Mouse (Mus musculus) kidney, adult 11 months (tissue): ENCODE measurements around the gene Grm2.
A peak's percentile ranks its signal among the peaks of the same experiment; 100 is the strongest.

Experiments used
- DNase-seq: peaks from one replicate; pipeline ENCODE4 v3.0.0; 2022

The Grm2 gene

DNA sequence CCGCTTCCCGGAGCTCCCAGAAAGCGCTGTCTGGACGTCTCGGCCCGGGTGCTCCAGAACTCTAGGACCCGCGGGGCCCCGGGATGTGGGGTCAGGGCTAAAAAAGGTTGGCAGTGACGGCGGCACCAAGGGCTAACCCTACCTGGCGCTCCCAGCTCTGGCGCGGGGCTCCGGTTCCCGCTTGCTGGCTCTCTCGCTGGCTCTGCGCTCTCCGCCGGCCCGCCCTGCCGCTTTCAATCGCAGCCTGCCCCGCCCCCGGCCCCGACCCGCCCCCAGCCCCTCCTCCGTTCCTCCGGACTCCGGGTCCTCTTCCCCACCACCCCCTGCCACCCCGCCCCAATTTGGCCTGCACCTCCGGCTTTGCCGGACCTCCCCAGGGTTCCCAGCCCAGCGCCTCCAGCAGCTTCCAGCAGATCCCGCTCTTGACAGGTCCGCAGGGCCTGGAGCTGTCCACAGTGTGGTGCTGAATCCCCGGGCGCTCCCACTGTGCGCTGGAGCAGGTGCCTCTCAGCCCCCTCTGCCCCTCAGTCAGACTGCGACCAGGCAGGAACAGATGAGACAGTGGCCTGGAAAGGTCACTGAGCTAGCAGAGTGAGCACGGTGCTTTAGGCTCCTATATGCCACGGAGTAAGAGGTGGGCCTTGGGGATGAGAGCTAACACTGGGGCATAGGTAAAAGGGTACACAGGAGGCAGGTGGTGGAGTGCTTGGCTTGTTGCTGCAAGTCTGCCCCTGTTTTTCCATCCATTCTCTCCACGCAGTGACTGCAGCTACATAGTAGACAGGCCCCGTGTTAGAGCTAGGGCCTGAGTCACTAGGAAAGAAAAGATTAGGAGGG, at the start of gene Grm2:
TSS of gene Grm2 (minus strand) at position 199 of the 837 bp plus-strand sequence.
- DNase-seq: peak; percentile 26

DNA sequence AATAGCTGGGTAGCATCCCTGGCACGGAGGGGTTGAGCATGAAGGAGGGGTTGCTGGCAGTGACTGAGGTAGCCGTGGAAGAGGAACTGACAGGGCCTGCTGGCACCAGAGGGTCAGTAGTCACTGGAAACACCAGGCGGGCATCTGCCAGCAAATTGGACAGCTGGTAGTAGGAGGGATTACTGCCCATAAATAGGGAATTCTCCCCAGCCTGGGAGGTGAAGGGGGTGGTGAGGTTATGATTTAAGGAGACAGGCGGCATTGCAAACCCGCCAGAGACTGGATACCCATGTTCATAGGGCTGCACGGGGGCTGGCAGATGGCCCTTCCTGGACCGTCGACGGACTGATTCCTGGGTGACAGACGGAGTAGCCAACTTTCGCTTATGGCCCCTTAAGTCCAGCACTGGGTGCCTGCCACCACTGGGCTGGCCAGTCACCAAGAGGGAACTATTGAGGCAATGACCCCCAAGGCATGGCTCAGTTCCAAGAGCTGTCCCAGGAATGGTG, 37.1 kb upstream of the Grm2 start:
- no peak for DNase-seq

DNA sequence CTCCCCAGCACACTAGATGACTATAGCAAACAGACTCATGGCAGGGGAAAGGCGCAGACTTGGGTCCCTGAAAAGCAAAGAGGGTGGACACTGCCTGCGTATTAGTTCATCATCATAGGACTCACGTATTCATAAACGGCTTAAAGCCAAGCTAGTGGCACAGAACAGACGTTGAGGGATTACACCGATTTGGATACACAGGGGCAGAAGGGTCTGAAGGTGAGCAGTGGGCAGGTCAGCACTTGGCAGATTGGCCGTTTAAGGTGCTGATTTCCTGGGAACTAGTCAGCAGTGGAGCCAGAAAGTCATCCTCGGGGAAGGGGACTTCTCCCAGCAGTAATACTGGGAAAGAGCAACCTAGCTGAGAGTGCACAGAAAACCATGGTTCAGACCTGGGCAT, 33.0 kb upstream of the Grm2 start:
- DNase-seq: no peak

DNA sequence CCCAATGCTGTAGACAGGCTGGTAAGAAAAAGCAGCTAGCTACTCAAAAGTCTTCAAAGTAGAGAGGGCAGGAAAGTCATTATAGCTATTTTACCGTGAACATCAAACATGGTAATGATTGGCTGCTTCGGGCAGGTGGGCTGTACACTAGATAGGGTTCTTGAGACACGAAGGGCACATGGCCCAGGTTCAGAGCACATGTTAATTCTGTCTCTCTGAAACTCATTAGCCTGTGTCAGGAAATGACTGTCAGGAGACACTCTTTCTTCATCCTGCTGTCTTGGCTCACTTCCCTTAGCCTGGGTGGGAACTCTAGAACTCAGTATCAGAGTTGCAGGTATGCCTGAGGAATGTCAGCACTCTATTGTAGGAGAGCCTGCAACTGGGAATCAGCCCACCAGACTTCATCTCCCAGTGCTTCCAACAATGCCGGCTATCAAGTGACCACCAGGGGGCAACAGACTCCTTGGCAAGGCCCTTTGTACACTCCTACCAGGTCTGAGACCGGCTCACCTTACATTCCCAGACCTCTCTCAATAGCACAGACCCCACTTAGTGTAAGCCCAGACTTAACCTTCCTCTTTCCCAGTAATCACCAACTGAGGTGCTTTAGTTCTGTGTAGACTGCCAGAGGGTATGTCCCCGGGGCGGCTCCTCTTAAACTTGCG, 31.2 kb upstream of the Grm2 start:
- peak; percentile 69 for DNase-seq

DNA sequence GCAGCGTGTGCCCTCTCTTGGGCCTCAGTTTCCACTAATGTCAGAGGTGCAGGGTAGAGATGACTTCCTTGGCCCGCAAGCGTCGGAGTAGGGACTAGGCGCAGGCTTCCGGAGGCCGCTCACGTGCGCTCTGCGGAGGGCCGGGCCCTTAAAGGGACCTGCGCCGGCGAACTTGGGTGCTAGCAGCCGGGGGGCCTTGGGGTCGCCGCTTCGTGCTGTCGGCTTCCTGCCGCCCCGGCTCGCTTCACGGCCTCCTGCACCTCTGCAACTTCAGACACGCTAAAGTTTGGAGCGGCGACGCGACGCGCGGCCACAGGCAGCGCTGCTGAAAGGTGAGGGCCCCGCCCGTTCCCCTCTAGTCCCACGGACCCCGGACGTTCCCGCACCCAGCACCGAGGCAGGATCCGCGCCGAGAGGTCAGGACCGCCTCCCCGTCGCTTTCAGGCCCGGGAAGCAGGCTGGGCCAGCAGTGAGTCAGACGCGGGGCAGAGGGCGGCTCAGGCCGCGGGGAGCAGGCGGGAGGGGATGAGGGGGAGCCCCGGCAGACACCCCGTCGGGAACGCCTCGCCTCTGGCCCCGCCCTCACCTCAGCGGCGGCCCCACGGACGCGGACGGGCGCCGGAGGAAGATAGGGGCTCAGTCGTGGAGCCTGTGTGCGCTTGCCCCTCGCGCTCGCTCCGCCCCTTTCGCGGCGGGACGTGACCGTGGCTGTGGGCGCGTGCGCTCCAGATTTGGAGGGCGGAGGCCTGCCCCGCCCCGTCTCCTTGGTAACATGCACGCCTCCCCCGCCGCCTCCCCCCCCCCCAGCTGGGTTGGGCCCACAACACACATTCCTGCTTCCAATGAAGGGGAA, 29.6 kb upstream of the Grm2 start, which contains the start of gene Tex264:
TSS of gene Tex264 (minus strand) at position 679 of the 853 bp plus-strand sequence.
- peak; percentile 90 for DNase-seq

DNA sequence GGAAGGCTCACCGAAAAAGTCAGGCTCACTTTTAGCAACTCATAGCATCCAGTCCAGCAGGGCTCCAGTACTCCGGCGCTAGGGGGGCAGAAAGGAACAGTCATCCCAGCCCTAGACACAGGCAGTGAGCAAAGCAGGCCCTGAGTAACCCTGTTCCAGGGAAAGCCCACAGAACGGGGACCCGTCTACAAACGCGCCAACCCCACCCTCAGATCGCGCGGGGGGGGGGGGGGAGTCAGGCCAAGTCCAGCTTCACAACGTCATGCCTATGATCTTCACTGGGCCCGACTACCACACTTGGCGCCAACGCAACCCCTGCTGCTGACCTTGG, 29.0 kb upstream of the Grm2 start:
- no peak for DNase-seq

DNA sequence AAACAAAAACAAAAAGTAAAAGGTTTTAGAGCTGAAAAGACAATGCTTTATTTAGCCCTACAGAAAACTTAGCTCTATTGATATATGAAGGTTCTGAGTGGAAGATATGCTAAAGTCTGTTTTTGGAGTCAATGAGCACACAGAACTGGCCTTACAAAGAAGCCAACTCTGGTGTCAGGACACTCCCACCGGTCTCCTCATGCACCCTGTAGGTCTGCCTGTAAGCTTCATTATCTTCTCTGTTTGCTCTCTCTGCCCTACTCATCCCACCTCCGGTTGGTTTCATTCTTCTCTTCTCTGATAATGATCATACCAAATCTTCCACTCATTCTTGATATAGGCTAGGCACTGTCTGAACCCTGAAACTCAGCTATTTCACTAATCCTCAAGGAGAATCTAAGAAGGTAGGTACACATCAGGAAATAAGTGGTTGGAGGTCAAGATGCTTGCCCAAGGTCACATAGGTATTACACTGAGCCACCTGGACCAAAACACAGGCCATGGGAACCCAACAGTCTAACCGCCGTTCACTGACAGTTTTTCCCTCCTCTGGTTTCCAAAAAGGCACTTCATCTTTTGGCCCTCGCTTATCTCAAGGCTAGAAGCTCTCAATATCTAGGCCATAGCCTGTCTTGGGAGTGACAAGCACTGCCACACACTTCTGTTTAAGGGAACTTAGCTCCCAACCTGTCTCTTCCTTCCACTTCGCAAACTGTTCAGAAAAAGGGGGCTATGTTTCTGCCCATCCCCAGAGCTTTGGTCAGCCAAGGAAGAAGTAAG, 28.4 kb upstream of the Grm2 start:
- DNase-seq: no peak

DNA sequence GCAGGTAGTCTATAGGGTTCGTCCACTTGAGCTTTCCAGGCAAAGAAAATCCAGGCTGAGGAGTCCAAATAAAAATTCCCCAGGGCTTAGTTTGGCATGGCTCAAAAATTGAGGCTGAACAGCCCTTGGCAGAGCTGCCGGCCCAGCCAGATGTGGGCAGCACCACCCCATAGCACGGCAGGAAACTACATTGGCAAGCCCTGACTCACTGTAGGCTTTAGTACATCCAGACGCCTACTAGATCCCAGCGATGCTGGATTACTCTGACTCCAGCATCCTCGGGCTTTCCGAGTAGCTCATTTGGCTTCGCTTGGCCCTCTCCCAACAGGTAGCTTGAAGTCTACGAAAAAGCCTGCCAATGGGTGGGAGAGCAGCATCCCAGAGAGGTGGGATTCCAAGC, 25.1 kb upstream of the Grm2 start:
- no peak for DNase-seq

DNA sequence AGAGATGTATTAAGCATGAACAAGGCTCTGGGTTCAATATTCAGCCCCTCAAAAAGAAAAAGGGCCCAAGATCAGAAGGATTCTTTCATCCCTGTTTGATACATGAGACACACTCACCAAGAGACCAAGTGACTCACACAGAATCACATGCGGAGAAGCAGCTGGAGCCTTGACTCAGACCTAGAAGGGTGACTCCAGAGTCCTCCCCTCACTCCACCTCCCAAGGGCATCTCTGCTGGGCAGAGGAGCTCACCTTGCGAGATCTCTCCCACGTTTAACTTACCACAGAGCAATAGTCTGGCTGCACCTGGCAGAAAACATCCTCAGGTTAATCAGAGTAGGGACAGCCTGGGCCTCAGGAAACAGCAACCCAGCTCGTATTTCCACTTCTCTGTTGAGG, 22.4 kb upstream of the Grm2 start:
- no peak for DNase-seq

DNA sequence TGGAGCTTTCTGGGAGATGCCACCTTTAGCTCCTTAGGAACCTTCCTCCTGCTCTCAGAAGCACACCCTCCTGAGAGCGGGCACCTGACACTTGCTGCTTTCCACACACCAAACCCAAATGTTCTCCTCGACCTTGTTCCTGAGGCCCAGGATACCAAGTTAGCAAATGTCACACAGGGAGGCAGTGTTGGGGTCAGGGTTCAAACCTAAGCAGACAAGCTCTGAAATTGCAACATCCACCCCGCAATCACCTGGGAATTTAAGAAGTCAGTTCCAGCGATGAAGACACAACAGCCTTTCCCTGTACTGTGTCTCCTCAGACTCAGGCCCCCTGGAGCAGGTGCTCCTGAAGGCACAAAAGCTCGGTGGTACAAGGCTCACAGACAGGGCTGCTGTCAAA, 21.8 kb upstream of the Grm2 start:
- DNase-seq: no peak

DNA sequence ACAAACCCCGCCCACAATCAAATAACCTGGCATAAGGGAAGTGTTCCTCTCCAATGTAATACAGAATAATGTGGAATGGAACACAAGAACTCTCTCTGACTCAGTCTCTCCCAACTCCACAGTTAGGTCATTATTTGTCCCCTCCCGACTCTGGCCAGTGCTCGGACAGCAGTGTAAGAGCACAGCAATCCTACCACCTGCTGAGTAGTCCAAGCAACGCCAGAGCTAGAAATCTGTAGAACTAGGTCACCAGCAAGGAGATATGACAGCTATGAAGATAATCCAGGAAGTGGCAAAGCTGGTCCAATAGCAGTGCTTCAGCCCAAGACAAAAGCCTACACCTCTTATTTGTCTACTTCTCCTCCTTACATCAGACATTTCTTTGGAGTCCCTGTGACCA, 20.7 kb upstream of the Grm2 start:
- DNase-seq: no peak

DNA sequence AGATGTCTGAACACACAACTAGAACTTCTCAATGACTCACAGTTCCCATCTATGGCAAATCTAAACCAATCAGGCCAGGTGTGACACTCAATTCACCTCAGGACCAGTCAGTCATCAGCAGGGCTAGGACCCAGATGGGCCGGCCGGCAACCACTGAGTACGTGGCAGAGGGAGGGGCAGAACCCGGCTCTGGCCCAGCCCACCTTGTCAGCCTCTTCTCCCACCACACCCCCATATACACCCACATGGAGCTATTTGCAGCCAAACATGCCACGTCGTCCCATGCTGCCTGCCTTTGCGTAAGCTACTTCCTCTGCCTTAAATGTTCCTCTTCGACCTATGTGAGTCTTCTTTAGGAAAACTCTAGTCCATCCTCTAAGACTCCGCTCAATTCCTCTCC, 20.1 kb upstream of the Grm2 start:
- DNase-seq: no peak

DNA sequence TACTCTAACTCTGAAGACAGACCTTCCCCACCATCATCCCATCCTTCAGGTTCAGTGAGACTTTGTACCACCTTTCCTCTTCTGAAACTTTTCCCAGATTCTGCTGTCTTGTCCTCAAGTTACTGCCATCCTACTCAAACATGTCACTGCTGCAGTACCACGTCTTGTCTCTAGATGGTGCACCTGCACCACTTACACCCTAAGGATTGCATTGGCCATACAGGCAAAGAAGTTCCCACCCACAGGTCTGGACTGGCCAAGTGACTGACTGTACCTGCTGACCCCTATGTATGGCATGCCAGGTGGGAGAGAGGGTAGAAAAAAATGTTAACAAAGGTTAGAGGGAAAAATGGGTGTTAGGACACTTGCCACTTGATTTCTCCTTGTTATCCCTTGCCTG, 19.6 kb upstream of the Grm2 start:
- peak; percentile 75 for DNase-seq

DNA sequence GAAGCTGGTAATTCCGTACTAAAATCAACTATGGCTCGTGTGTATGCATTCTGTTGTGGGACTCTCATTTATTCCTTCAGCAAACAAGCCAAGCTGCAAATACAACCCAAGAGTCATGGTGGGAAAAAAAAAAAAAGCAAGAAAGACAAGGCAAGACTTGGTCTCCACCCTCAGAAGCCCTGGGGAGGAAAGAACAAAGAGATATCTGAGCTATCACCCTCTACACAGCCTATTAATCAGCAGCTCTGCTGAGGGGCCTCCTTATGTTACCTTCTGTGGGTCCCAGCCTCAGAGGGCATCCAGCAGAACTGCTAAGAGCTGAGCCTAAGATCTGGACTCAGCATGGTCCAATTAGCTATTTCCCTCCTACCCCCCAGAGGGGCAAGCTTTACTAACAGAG, 18.0 kb upstream of the Grm2 start:
- no peak for DNase-seq

DNA sequence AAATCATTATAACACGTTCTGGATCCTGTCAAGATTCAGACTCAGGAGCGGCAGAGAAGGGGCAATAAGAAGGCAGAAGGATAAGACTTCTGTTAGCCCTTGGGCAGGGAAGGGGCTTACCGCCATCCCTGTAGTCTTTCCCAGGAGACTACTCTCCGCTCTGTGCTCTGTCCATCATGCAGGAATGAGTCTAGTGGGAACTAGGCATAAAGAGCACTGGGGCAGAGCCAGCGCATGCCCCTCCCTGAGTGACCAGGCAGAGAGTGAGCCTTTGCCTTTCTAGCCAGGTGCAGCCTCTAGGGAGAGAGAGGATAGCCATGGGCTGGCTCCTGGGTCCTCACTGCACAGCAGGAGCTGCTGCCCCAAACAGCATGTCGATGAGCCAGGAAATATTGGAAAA, 9.0 kb upstream of the Grm2 start:
- DNase-seq: no peak

DNA sequence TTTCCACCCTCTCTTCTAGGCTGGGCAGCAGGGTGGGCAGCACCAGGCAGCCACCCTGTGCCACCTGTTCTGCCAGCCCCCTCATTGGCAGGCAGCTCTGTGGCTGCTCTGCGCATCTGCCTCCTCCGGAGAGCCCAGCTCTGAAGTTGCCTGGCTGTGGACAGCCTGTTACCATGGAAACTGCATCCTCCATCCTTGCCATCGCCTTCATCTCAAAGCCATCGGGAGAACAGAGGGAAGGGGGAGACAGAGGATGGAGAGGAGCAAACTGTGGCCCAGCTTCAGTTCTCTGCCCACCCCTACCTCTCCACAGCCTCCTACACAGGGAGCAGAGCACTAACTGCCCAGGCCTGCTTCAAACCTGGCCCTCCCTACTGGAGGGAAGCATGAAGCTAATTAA, 8.6 kb upstream of the Grm2 start:
- DNase-seq: no peak

DNA sequence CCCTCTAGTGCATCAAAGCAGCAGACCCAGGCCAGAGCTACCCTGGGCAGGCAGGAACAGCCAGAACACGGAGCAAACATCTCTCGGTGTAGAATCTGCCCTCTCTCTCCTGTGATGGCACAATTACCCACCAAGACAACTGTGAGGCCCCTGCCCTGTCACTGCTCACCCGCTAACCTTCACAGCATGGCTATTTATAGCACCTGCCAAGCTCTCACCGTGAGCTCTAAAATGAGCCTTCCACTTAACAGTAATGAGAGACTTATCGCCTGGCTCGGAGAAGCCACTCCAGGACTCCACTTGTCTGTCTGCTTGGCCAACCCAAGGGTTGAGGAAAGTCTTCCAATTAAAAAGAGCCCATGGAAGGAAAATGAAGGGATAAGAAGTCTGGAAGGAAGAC, 7.3 kb upstream of the Grm2 start:
- no peak for DNase-seq

DNA sequence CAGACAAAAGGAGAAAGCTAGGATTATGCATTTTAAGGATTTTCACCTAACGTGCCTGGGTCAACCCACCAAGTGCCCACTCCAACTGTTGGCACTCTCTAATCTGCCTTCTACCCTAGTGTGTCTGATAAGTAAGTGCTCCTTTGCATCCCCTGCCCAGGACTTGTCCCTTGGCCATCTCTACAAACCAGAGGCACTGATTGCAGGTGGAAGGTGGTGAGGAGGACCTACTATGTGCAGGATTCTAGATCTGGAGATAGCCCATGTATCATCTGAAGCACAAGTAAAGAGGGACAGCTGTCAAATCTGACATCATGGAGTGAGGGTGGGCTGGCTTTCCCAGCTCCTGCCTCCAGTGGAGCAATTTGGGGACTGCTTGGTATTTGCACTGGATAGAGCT, 4.1 kb upstream of the Grm2 start:
- no peak for DNase-seq

DNA sequence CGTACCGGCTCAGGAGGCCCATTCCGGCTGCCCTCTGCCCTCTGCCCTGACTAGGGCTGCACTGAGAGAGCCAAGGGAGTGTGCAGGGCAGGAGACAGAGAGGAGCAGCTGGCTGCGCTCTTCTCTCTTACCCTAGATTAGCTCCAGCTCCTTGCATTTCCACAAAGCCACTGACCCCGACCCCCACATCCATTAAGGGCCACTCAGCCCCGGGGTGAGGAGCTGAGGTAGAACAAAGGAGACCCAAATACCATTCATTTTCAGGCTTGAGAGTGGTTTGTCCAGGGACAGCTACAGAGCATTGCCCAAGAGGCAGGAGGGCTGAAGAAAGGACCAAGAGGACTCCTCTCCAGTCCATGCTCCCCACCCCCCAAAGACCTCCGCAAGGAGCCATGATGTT, 3.6 kb upstream of the Grm2 start:
- no peak for DNase-seq

DNA sequence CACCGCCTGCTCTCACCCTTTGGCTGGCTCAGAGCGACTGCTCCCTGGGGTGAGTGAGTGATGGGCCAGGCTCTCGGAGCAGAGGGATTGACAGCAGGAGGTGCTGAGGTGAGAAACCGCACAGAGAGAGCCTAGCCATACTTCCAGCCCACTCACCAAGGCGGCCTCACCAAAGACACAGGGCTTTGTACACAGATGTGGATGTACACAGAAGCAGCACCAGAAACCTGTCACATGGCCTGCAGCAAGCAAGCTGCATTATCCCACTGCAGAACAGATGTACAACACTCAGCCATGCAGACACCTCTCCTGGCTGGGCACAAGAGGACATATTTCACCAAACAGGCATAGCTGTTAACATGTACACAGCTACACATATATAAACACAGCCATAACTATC, 1.7 kb upstream of the Grm2 start:
- no peak for DNase-seq

DNA sequence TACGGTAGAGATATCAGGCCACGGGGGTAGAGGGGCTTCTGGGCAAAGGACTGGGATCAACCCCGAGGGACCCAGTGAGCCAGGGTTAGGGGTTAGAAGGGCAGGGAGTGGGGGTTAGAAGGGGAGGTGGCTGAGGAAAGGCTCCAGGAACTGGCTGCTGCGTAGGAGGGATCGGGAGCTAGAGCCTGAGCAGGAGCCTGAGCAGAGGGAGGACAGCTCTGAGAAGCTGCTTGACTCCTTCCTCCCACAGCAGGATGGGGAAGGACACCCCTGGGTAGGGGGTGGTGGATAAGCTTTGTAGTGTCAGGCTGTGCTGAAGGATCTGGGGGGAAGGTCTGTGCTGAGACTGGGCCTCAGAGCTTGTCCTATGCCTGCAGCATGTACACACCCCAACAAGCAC, 938 bp upstream of the Grm2 start:
- DNase-seq: no peak

DNA sequence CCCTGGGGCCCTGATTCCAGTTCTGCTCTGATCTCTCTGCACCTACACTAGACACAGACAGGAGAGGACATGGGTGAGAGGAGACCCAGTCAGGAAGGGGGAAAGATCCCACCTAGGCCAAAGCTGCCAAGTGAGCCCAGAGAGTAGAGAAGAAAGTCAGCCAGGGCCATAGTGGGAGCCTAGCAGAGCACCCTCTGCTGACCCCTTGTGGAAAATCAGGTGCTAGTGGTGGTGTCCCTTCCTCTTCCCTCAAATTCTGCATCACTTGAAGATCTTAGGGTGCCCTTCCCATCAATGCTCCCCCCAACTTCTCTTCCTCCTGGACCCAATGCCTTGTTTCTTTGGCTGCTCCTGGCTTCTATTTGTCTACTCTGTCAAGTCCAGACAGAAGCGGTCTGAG, 3.2 kb downstream of the Grm2 start:
- DNase-seq: no peak

DNA sequence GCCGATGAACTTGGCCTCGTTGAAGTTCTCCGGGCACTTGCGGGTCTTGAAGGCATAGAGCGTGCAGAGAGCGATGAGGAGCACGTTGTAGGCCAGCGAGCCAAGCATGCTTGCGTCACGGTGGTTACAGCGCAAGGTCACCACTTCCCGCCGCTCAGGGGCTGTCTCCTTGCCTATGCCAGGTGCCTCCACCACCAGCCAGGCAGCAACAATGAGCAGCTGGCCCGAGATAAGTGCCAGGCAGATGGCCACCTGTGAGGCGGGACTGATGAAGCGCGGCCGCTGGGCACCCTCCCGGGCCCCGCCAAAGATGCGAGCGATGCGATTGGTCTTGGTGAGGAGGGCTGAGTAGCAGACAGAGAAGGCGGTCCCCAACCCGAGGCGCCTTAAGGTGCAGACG, 8.7 kb downstream of the Grm2 start:
- DNase-seq: no peak
